Mouse (Mus musculus) E14TG2a.4 (cell line): ENCODE results near the gene Pbld1.

Source experiments
- CTCF ChIP-seq: conservative IDR thresholded peaks from 2 replicates; pipeline ENCODE4 v1.5.1; 2014; ENCODE audit warnings: low read length
- NANOG ChIP-seq: IDR thresholded peaks from 2 replicates; pipeline ENCODE4 v1.6.1; 2014; ENCODE audit warnings: borderline replicate concordance, low read length, mixed read lengths
- POU5F1 ChIP-seq: IDR thresholded peaks from 2 replicates; pipeline ENCODE4 v1.6.1; 2014; ENCODE audit warnings: low read length, borderline replicate concordance

DNA sequence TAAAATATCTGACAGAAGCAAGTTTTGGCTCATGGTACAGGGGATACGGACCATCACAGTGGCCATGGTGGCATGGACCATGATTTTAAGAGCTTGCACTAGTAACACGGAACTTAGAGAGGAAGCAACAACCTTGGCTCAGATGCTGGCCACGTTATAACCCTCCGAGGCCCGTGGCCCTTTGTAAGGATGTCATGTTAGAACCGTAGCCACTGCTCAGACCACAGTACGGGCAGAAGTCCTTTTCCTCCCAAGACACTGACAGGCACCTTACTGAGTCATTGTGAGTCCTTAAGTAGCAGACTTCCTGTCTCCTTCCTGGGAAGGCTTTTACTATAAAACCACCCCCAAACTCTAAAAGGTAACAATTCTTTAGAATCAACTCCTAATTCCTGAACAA is 8.7 kb upstream of the Pbld1 start:
- no peak for TF ChIP-seq CTCF
- TF ChIP-seq POU5F1: no peak
- TF ChIP-seq NANOG: no peak
